ENCODE assay signal across 7 mouse cellular contexts in genomic region chr1:128102641-128103461, GRCm38 (mm10). TPM values are rescaled to one million over a fixed set of nuclear protein-coding genes. Genes with fewer than 3 reads are reported as not detected.
DNase-seq lines count a peak whose midpoint lies in the region; ATAC-seq lines count a peak whose summit lies in the region.

Gene Zranb3 (minus strand): TSS chr1:128103047.
Gene R3hdm1 (plus strand): TSS chr1:128103301.

- peak within 1 kb of the TSS; percentile 61 for H3K4me2 ChIP-seq in intestine, embryonic 16.5 days (ENCODE audit: low read depth, low read length)
- H3K4me2 ChIP-seq in midbrain, embryonic 11.5 days, result peak within 1 kb of the TSS; percentile 74

- WGBS in intestine, embryonic 16.5 days, result under 1% methylated on average over 43 of the region's 43 CpGs
- under 1% methylated on average over 43 of the region's 43 CpGs for WGBS in midbrain, embryonic 11.5 days

- no peaks in the 10 kb centered on the region for H3K9me3 ChIP-seq in intestine, embryonic 16.5 days (ENCODE audit: control insufficient read depth, low read length)
- H3K9me3 ChIP-seq in midbrain, embryonic 11.5 days (ENCODE audit: control insufficient read depth, low read length), result no peaks in the 10 kb centered on the region

- peak within 1 kb of the TSS; percentile 87 for H3K27ac ChIP-seq in intestine, embryonic 16.5 days (ENCODE audit: low read length)
- H3K27ac ChIP-seq in midbrain, embryonic 11.5 days (ENCODE audit: low read depth, low read length), result peak within 1 kb of the TSS; percentile 93

- peak; percentile 98 for DNase-seq in adrenal gland, adult 8-10 months
- DNase-seq in embryo, embryonic 9.5 days (ENCODE audit: extremely low spot score), result peak; percentile 98
- DNase-seq in gastrocnemius, postnatal 4 days (ENCODE audit: low spot score in 2 of 2), result peak; percentile 80 to 94
- DNase-seq in left cerebral cortex, postnatal 36 days (ENCODE audit: low spot score in 2 of 2), result peak; percentile 92 to 97
- peak; percentile 100 for DNase-seq in midbrain, embryonic 11.5 days (ENCODE audit: low spot score, missing footprints)
- DNase-seq in skeletal muscle tissue, adult 2 months (ENCODE audit: low read depth, low spot score), result peak; percentile 99

- 0 out of 2 replicates have a peak, but pooled peaks cover 3% of the 10 kb centered on the region for H3K4me1 ChIP-seq in intestine, embryonic 16.5 days (ENCODE audit: control insufficient read depth, insufficient read depth, low read length)
- H3K4me1 ChIP-seq in midbrain, embryonic 11.5 days (ENCODE audit: control insufficient read depth, insufficient read depth, low read length), result peaks cover 6% of the 10 kb centered on the region

- peak; percentile 96 for ATAC-seq in intestine, embryonic 16.5 days
- ATAC-seq in midbrain, embryonic 11.5 days (ENCODE audit: low FRiP score), result peak; percentile 96

- H3K4me3 ChIP-seq in intestine, embryonic 16.5 days (ENCODE audit: low read length), result peak within 1 kb of the TSS; percentile 71
- H3K4me3 ChIP-seq in midbrain, embryonic 11.5 days (ENCODE audit: low read depth, low read length), result peak within 1 kb of the TSS; percentile 92

- intact Hi-C loops in left cerebral cortex, postnatal 36 days (cut with DNase I), result loop anchor here (10.0 kb wide), 1 partner anchor 328 kb away; the partner anchor contains the start of gene Ccnt2

- H3K9ac ChIP-seq in intestine, embryonic 16.5 days (ENCODE audit: low read depth, low read length), result peak within 1 kb of the TSS; percentile 84
- H3K9ac ChIP-seq in midbrain, embryonic 11.5 days (ENCODE audit: low read length), result peak within 1 kb of the TSS; percentile 91

- H3K36me3 ChIP-seq in intestine, embryonic 16.5 days (ENCODE audit: control insufficient read depth, insufficient read depth, low read length), result no peaks in the 10 kb centered on the region
- H3K36me3 ChIP-seq in midbrain, embryonic 11.5 days (ENCODE audit: control insufficient read depth, insufficient read depth, low read length), result no peaks in the 10 kb centered on the region

- no peaks in the 10 kb centered on the region for H3K27me3 ChIP-seq in intestine, embryonic 16.5 days (replicated peaks; ENCODE audit: control insufficient read depth, insufficient read depth, low read length)
- no peaks in the 10 kb centered on the region for H3K27me3 ChIP-seq in midbrain, embryonic 11.5 days (ENCODE audit: control insufficient read depth, insufficient read depth, low read length)

RNA-seq across cellular contexts. Expression of gene Zranb3, which starts in this region (rescaled TPM):
- 1 to 10 TPM; 4.2 to 7.9 (median 5.8) TPM for total RNA-seq in adrenal gland, adult 8-10 months (2022)
- 1 to 10 TPM; 7.1 to 8.2 TPM for total RNA-seq in gastrocnemius, postnatal 4 days (2021)
- 4.6 and 5.4 TPM in 2 replicates for polyA plus RNA-seq in intestine, embryonic 16.5 days (2015; fragmentation: Nextera tagmentation; extraction: Ambion mirVana)
- total RNA-seq in left cerebral cortex, postnatal 36 days (2021), result 1 to 10 TPM; 6.9 to 7.6 TPM
- polyA plus RNA-seq in midbrain, embryonic 11.5 days (2014; fragmentation: Nextera tagmentation; extraction: Ambion mirVana), result 14.0 and 15.2 TPM in 2 replicates

RNA-seq across cellular contexts. Expression of gene R3hdm1, which starts in this region (rescaled TPM):
- 100 to 1,000 TPM in 1 of 4 experiments, 10 to 100 TPM in 3; 65.5 to 109 (median 82.9) TPM for total RNA-seq in adrenal gland, adult 8-10 months (2022)
- total RNA-seq in gastrocnemius, postnatal 4 days (2021), result 10 to 100 TPM; 74.0 to 77.3 TPM
- 38.9 and 44.0 TPM in 2 replicates for polyA plus RNA-seq in intestine, embryonic 16.5 days (2015; fragmentation: Nextera tagmentation; extraction: Ambion mirVana)
- 100 to 1,000 TPM; 419 to 573 TPM for total RNA-seq in left cerebral cortex, postnatal 36 days (2021)
- polyA plus RNA-seq in midbrain, embryonic 11.5 days (2014; fragmentation: Nextera tagmentation; extraction: Ambion mirVana), result 96.9 and 97.1 TPM in 2 replicates

Comparison
In these comparisons a context has a peak if more than half of its experiments do, and no peak if none do; other contexts are left out.
1. Peak in every context shown above with its lines: DNase-seq, ATAC-seq, H3K4me3 ChIP-seq and H3K27ac ChIP-seq.